Mouse (Mus musculus) olfactory bulb, adult 2 months (tissue): ENCODE data around the gene Vps37d. TPM values are rescaled to one million over a fixed set of nuclear protein-coding genes. Genes with fewer than 3 reads are reported as not detected.
"Not testable (repeated sequence)": the region's sequence is repeated elsewhere in the genome, so short reads cannot be mapped to it uniquely, and the experiment has no call there.

ENCODE experiments used
- H3K27ac ChIP-seq: fragments of 200-500 bp; 2 replicates; pipeline ENCODE4 v1.5.1; 2012; ENCODE audit warnings: low read depth, low read length; ENCODE audit not compliant: insufficient read depth
- H3K4me1 ChIP-seq: fragments of 200-500 bp; 2 replicates; pipeline ENCODE4 v1.6.1; 2012; ENCODE audit warnings: low read length; ENCODE audit not compliant: control insufficient read depth, insufficient read depth
- H3K4me3 ChIP-seq: fragments of 200-500 bp; 2 replicates; pipeline ENCODE4 v1.5.1; 2012; ENCODE audit warnings: mild to moderate bottlenecking, low read depth, low read length, moderate library complexity; ENCODE audit not compliant: insufficient read depth
- CTCF ChIP-seq: fragments of 200-500 bp; IDR thresholded peaks from 2 replicates; pipeline ENCODE4 v1.5.1; 2012; ENCODE audit warnings: low read depth, mild to moderate bottlenecking, low read length, moderate library complexity; ENCODE audit not compliant: insufficient read depth
- POLR2A ChIP-seq: fragments of 200-500 bp; IDR thresholded peaks from 2 replicates; pipeline ENCODE4 v1.6.1; 2012; ENCODE audit warnings: mild to moderate bottlenecking, low read depth, low read length, moderate library complexity; ENCODE audit not compliant: insufficient read depth
- WGBS: fragments of 180-500 bp; shearing (Covaris S2); methylation state at CpG from one replicate; pipeline ENCODE4 v1.1.7; 2018; 5-methylcytosine and 5-hydroxymethylcytosine counted together
- polyA plus RNA-seq: library from polyadenylated mRNA; stranded (reverse); fragments of >200 nt; gene quantifications from 2 replicates; pipeline ENCODE4 v1.2.4, GENCODE M21; 2012; ENCODE audit warnings: low replicate concordance; ENCODE audit not compliant: missing spikeins, insufficient read depth, insufficient read length

Vps37d gene
- polyA plus RNA-seq, 1 experiment: not detected

DNA sequence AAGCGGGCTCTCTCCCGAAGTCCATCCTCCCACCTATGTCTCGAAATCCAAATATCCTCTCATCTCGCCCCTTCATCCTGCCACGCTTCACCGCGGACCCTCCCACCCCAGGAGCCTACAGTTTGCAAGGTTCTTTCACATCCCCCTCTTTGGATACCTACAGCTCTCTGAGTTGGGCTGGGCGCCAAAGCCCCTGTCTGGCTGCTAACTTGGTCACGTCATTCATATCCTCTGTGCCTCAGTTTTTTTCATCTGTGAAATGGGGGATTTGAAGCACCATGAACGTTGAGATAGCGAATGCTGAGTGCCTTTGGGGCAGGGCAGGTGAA is 380 bp upstream of the Vps37d start:
- no peak for TF ChIP-seq CTCF
- TF ChIP-seq POLR2A: no peak
- Histone ChIP-seq H3K4me3 (peak overlapping the region; percentile 55), H3K4me1 (peaks cover 15% of the 10 kb centered on the region), H3K27ac (no peak overlapping the region)
- WGBS: 1% methylated on average over 11 of the region's 11 CpGs

DNA sequence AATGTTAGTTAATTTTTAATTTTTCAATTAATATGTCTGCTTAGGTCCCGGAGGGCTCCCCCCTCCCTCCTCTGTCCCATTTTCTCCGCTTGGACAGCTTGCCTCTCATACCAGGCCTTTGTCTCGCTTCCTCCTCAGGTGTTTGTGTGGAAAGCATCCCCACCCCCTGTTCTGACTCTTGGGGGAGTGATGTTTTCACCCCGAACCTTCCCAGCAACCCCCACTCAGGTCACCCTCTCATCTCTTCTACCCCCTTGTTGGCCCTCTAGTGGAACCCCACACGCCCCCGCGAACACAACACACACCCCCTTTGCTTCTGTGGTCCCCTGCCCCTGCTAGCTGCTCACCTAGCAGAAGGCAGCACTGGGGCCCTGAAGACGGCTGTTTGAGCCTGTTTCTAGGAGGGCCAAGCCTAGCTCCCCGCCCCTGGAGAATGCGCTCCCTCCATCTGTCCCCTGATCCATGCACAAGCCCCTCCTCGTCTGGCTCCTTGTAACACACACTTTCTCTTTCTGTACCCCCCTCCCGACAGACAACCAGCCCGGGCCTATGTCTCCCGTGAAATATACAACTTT is 1.0 kb downstream of the Vps37d start:
- 11% methylated on average over 14 of the region's 14 CpGs for WGBS
- Histone ChIP-seq H3K27ac (no peak overlapping the region), H3K4me1 (peaks cover 15% of the 10 kb centered on the region), H3K4me3 (peak overlapping the region; percentile 98)
- TF ChIP-seq POLR2A (no peak), CTCF (no peak)

DNA sequence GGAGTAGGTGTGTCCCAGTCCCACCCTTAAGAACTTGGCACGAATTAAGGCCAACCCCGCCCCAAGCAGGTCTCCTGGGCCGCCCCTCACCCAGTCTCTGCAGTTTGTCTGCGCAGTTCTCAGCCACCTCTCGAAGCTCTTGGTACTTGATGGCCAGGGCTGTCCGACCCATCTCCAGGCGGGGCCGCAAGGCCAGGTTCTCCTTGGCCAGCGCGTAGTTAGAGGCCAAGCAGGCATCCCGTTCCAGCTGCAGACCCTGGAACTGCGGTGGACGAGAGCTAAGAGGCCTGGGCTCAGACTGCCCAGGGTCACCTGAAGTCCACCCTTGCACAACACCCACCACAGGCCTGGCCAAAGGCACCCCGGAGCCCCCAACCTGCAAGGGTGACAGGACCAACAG is 1.7 kb downstream of the Vps37d start:
- no peak overlapping the region for H3K4me3 ChIP-seq

GRCm38 (mm10) chr5:135075655-135076054 is 2.4 kb downstream of the Vps37d start:
- WGBS: 67% methylated on average over 4 of the region's 4 CpGs
- peaks cover 15% of the 10 kb centered on the region for H3K4me1 ChIP-seq
- no peak for TF ChIP-seq POLR2A
- TF ChIP-seq CTCF: no peak
- no peak overlapping the region for H3K4me3 ChIP-seq
- no peak overlapping the region for H3K27ac ChIP-seq

More for the DNA sequence above, 1.7 kb downstream of the Vps37d start:
- no peak overlapping the region for H3K27ac ChIP-seq
- WGBS: 90% methylated on average over 14 of the region's 14 CpGs
- TF ChIP-seq CTCF (no peak), POLR2A (no peak)
- H3K4me1 ChIP-seq: peaks cover 15% of the 10 kb centered on the region

- TF ChIP-seq POLR2A (no peak), CTCF (no peak)
- Histone ChIP-seq H3K4me1 (peaks cover 15% of the 10 kb centered on the region), H3K27ac (no peak overlapping the region), H3K4me3 (no peak overlapping the region)
- WGBS: 45% methylated on average over 26 of the region's 26 CpGs
Measured at GRCm38 (mm10) chr5:135073349-135074150, 4.5 kb downstream of the Vps37d start.

GRCm38 (mm10) chr5:135072720-135073119 is 5.3 kb downstream of the Vps37d start:
- Histone ChIP-seq H3K27ac (no peak overlapping the region), H3K4me3 (no peak overlapping the region), H3K4me1 (peaks cover 12% of the 10 kb centered on the region)
- 79% methylated on average over 6 of the region's 6 CpGs for WGBS
- TF ChIP-seq CTCF: no peak
- TF ChIP-seq POLR2A: no peak

DNA sequence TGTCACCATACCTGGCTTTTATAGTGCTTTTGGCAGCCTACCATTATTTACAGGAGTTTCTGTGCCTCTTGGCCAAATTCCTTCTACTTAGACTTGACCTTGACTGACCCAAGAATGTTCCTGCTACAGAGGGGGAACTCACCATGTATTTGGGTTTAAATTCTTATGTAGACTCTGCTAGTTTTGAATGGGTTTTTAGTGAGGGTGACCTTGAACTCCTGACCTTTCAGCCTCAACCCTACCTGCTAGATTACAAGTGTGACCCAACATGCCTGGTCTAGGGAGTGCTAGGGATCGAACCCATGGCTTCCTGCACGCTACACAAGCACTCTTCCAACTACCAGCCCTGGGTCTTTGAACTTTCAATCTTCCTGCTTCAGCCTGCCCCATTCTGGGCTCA is 6.0 kb downstream of the Vps37d start:
- H3K4me3 ChIP-seq: no peak overlapping the region
- H3K27ac ChIP-seq: no peak overlapping the region
- no peak for TF ChIP-seq CTCF
- TF ChIP-seq POLR2A: no peak
- WGBS: 94% methylated on average over 2 of the region's 2 CpGs
- peaks cover 9% of the 10 kb centered on the region for H3K4me1 ChIP-seq

DNA sequence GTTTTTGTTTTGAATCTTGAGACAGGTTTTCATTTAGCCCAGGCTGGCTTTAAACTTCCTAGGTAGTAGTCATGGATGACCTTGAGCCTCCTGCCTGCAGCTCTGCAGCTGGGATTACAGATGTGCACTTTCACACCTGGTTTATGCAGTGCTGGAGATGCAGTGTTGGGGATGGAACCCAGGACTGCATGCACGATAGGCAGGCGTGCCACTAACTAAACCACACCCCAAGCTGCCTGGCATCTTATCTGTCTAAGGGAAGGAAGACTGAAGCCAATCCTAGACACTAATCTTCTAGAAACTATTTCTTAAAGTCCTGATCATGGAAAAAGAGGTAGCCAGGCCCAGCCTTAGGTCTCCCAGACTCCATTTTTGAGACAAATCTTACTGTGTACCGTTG is 7.6 kb downstream of the Vps37d start:
- no peaks in the 10 kb centered on the region for H3K4me1 ChIP-seq
- no peak overlapping the region for H3K27ac ChIP-seq
- WGBS: 94% methylated on average over 3 of the region's 3 CpGs
- TF ChIP-seq POLR2A: no peak
- no peak overlapping the region for H3K4me3 ChIP-seq

GRCm38 (mm10) chr5:135066008-135066407 is 12.1 kb downstream of the Vps37d start:
- Histone ChIP-seq H3K27ac (no peak overlapping the region), H3K4me3 (no peak overlapping the region), H3K4me1 (no peaks in the 10 kb centered on the region)
- 95% methylated on average over 3 of the region's 3 CpGs for WGBS
- TF ChIP-seq CTCF (no peak), POLR2A (no peak)

DNA sequence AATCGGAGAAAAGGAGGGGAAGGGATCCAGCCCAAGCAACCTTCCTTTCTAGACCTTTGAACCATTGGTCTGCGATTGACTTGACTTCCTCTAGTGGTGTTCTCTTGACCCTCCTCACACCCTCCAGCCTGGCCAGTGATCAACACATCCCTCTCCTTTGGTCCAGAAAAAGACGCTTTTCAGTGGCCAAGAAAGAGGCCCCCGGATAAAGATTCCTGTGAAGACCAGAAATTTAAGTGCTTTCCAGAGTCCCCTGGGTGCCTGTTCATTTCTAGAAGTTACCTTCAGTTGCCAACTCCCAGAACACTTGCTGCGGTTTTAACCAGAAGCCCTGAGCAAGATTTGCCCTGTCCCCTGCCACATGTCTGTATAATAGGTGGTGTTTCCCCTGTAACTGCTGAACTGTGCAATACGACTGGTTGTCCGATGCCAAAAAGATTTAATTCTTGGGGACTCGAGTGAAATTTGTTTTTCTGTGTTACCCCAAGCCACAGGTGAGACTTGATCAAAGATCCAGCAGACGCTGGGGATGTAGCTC is 13.1 kb downstream of the Vps37d start, which contains the start of gene Bud23:
Bud23 (minus strand) TSS at position 51 of the 538 bp plus-strand sequence.
- Histone ChIP-seq H3K4me3 (peak within 1 kb of the TSS; percentile 70), H3K27ac (peak within 1 kb of the TSS; percentile 61)
- WGBS: 70% methylated on average over 9 of the region's 9 CpGs
- H3K4me1 ChIP-seq: not testable (repeated sequence)
